Mouse (Mus musculus): ENCODE data around the gene Gm45808. TPM values are rescaled to one million over a fixed set of nuclear protein-coding genes. Genes with fewer than 3 reads are reported as not detected.
"Not testable (repeated sequence)": the region's sequence is repeated elsewhere in the genome, so short reads cannot be mapped to it uniquely, and the experiment has no call there.

The Gm45808 gene
- polyA plus RNA-seq (2015; fragmentation: Nextera tagmentation; extraction: Ambion mirVana), result not detected in 2 replicates

GRCm38 (mm10) chr7:45486761-45487415 lies at the start of gene Gm45808:
Gene Gm45808, minus strand, starts transcription at chr7:45486811.
- Histone ChIP-seq H3K36me3 (ENCODE audit: control insufficient read depth, insufficient read depth, low read length) (no peaks in the 10 kb centered on the region; the same call in 1 of the 2 replicates), H3K4me2 (ENCODE audit: low read length) (no peak within 1 kb of the TSS), H3K4me1 (ENCODE audit: control insufficient read depth, insufficient read depth, low read depth, low read length) (peaks cover 8% of the 10 kb centered on the region), H3K9ac (ENCODE audit: low read depth, low read length) (no peak within 1 kb of the TSS), H3K4me3 (ENCODE audit: low read length) (no peak within 1 kb of the TSS), H3K27ac (ENCODE audit: low read depth, low read length) (no peak within 1 kb of the TSS), H3K27me3 (replicated peaks; ENCODE audit: control insufficient read depth, insufficient read depth, low read length) (no peaks in the 10 kb centered on the region), H3K9me3 (ENCODE audit: control insufficient read depth, low read length) (no peaks in the 10 kb centered on the region)
- ATAC-seq, result no peak
- 83% methylated on average over 12 of the region's 12 CpGs for WGBS

- no peak for ATAC-seq
- Histone ChIP-seq H3K4me3 (ENCODE audit: low read length) (no peak overlapping the region), H3K9ac (ENCODE audit: low read depth, low read length) (no peak overlapping the region), H3K27ac (ENCODE audit: low read depth, low read length) (no peak overlapping the region), H3K4me1 (ENCODE audit: control insufficient read depth, insufficient read depth, low read depth, low read length) (peaks cover 5% of the 10 kb centered on the region; the same call in 1 of the 2 replicates), H3K27me3 (replicated peaks; ENCODE audit: control insufficient read depth, insufficient read depth, low read length) (no peaks in the 10 kb centered on the region), H3K36me3 (ENCODE audit: control insufficient read depth, insufficient read depth, low read length) (no peaks in the 10 kb centered on the region), H3K9me3 (ENCODE audit: control insufficient read depth, low read length) (no peaks in the 10 kb centered on the region), H3K4me2 (ENCODE audit: low read length) (no peak overlapping the region)
- 84% methylated on average over 1 of the region's 1 CpGs for WGBS
Measured at GRCm38 (mm10) chr7:45535676-45536075, 49.1 kb upstream of the Gm45808 start.

- no peak for ATAC-seq
- H3K27me3 ChIP-seq (replicated peaks; ENCODE audit: control insufficient read depth, insufficient read depth, low read length), result no peaks in the 10 kb centered on the region
- H3K36me3 ChIP-seq (ENCODE audit: control insufficient read depth, insufficient read depth, low read length), result no peaks in the 10 kb centered on the region
- H3K4me2 ChIP-seq (ENCODE audit: low read length), result no peak overlapping the region
- H3K4me1 ChIP-seq (ENCODE audit: control insufficient read depth, insufficient read depth, low read depth, low read length), result peaks cover 4% of the 10 kb centered on the region; the same call in 1 of the 2 replicates
- H3K9ac ChIP-seq (ENCODE audit: low read depth, low read length), result no peak overlapping the region
- no peak overlapping the region for H3K27ac ChIP-seq (ENCODE audit: low read depth, low read length)
- WGBS, result 65% methylated on average over 2 of the region's 2 CpGs
- no peak overlapping the region for H3K4me3 ChIP-seq (ENCODE audit: low read length)
- no peaks in the 10 kb centered on the region for H3K9me3 ChIP-seq (ENCODE audit: control insufficient read depth, low read length)
Measured at GRCm38 (mm10) chr7:45530643-45531042, 44.0 kb upstream of the Gm45808 start.

GRCm38 (mm10) chr7:45529461-45529860 lies 42.9 kb upstream of the Gm45808 start:
- Histone ChIP-seq H3K9ac (ENCODE audit: low read depth, low read length) (no peak overlapping the region), H3K27me3 (replicated peaks; ENCODE audit: control insufficient read depth, insufficient read depth, low read length) (no peaks in the 10 kb centered on the region), H3K36me3 (ENCODE audit: control insufficient read depth, insufficient read depth, low read length) (no peaks in the 10 kb centered on the region), H3K4me3 (ENCODE audit: low read length) (no peak overlapping the region), H3K27ac (ENCODE audit: low read depth, low read length) (no peak overlapping the region), H3K4me2 (ENCODE audit: low read length) (no peak overlapping the region), H3K9me3 (ENCODE audit: control insufficient read depth, low read length) (no peaks in the 10 kb centered on the region), H3K4me1 (ENCODE audit: control insufficient read depth, insufficient read depth, low read depth, low read length) (peaks cover 16% of the 10 kb centered on the region)
- 30% methylated on average over 6 of the region's 6 CpGs for WGBS
- no peak for ATAC-seq

- not testable (repeated sequence) for H3K4me2 ChIP-seq (ENCODE audit: low read length); H3K9me3 ChIP-seq (ENCODE audit: control insufficient read depth, low read length); ATAC-seq; H3K27ac ChIP-seq (ENCODE audit: low read depth, low read length); H3K27me3 ChIP-seq (replicated peaks; ENCODE audit: control insufficient read depth, insufficient read depth, low read length); H3K4me3 ChIP-seq (ENCODE audit: low read length); H3K36me3 ChIP-seq (ENCODE audit: control insufficient read depth, insufficient read depth, low read length); H3K9ac ChIP-seq (ENCODE audit: low read depth, low read length)
- 92% methylated on average over 6 of the region's 6 CpGs for WGBS
- peaks cover 25% of the 10 kb centered on the region for H3K4me1 ChIP-seq (ENCODE audit: control insufficient read depth, insufficient read depth, low read depth, low read length)
Measured at GRCm38 (mm10) chr7:45527169-45527568, 40.6 kb upstream of the Gm45808 start.

- Histone ChIP-seq H3K36me3 (ENCODE audit: control insufficient read depth, insufficient read depth, low read length) (peaks cover 2% of the 10 kb centered on the region; the same call in 1 of the 2 replicates), H3K4me3 (ENCODE audit: low read length) (peak overlapping the region; percentile 66), H3K27ac (ENCODE audit: low read depth, low read length) (peak overlapping the region; percentile 80), H3K9ac (ENCODE audit: low read depth, low read length) (peak overlapping the region; percentile 75), H3K9me3 (ENCODE audit: control insufficient read depth, low read length) (no peaks in the 10 kb centered on the region), H3K4me1 (ENCODE audit: control insufficient read depth, insufficient read depth, low read depth, low read length) (peaks cover 25% of the 10 kb centered on the region), H3K4me2 (ENCODE audit: low read length) (peak overlapping the region; percentile 91), H3K27me3 (replicated peaks; ENCODE audit: control insufficient read depth, insufficient read depth, low read length) (no peaks in the 10 kb centered on the region)
- ATAC-seq, result no peak; the same call in 1 of the 2 replicates
- WGBS, result 24% methylated on average over 7 of the region's 7 CpGs
Measured at GRCm38 (mm10) chr7:45526474-45527120, 40.0 kb upstream of the Gm45808 start.

GRCm38 (mm10) chr7:45525809-45526473 lies 39.3 kb upstream of the Gm45808 start, which contains the start of the genes Ppp1r15a and Plekha4:
Gene Ppp1r15a, minus strand, starts transcription at chr7:45526268.
Gene Plekha4, plus strand, starts transcription at chr7:45526330.
- Histone ChIP-seq H3K9ac (ENCODE audit: low read depth, low read length) (peak within 1 kb of the TSS; percentile 75), H3K4me1 (ENCODE audit: control insufficient read depth, insufficient read depth, low read depth, low read length) (peaks cover 25% of the 10 kb centered on the region), H3K4me2 (ENCODE audit: low read length) (peak within 1 kb of the TSS; percentile 91), H3K27me3 (replicated peaks; ENCODE audit: control insufficient read depth, insufficient read depth, low read length) (no peaks in the 10 kb centered on the region), H3K9me3 (ENCODE audit: control insufficient read depth, low read length) (no peaks in the 10 kb centered on the region), H3K4me3 (ENCODE audit: low read length) (peak within 1 kb of the TSS; percentile 66), H3K36me3 (ENCODE audit: control insufficient read depth, insufficient read depth, low read length) (peaks cover 2% of the 10 kb centered on the region; the same call in 1 of the 2 replicates), H3K27ac (ENCODE audit: low read depth, low read length) (peak within 1 kb of the TSS; percentile 80)
- under 1% methylated on average over 54 of the region's 54 CpGs for WGBS
- ATAC-seq, result peak; percentile 81

- 30% methylated on average over 12 of the region's 12 CpGs for WGBS
- Histone ChIP-seq H3K9me3 (ENCODE audit: control insufficient read depth, low read length) (no peaks in the 10 kb centered on the region), H3K27ac (ENCODE audit: low read depth, low read length) (peak overlapping the region; percentile 80; the same call in 1 of the 2 replicates), H3K4me1 (ENCODE audit: control insufficient read depth, insufficient read depth, low read depth, low read length) (peaks cover 25% of the 10 kb centered on the region), H3K9ac (ENCODE audit: low read depth, low read length) (peak overlapping the region; percentile 75), H3K4me2 (ENCODE audit: low read length) (peak overlapping the region; percentile 91), H3K27me3 (replicated peaks; ENCODE audit: control insufficient read depth, insufficient read depth, low read length) (no peaks in the 10 kb centered on the region), H3K36me3 (ENCODE audit: control insufficient read depth, insufficient read depth, low read length) (peaks cover 2% of the 10 kb centered on the region; the same call in 1 of the 2 replicates), H3K4me3 (ENCODE audit: low read length) (peak overlapping the region; percentile 66)
- 0 out of 2 replicates have a peak, but pooled peaks have one; percentile 5 for ATAC-seq
Measured at GRCm38 (mm10) chr7:45524841-45525621, 38.4 kb upstream of the Gm45808 start.
